Mouse (Mus musculus) left cerebral cortex, adult 2 months (tissue): Measurements from ENCODE around the gene Snx30. TPM values are rescaled to one million over a fixed set of nuclear protein-coding genes. Genes with fewer than 3 reads are reported as not detected.

Experiments used
- DNase-seq, 2 experiments: peaks; one replicate each; pipeline ENCODE4 v3.0.0; 2021 to 2022; ENCODE audit warnings: low spot score in 2 of 2, mixed read lengths in 1 of 2; ENCODE audit errors: extremely low spot score in 1 of 2
- H3K27ac ChIP-seq: fragments of 200-600 bp; 2 replicates; pipeline ENCODE4 v1.8.1; 2022
- H3K4me3 ChIP-seq: fragments of 200-600 bp; 2 replicates; pipeline ENCODE4 v1.8.1; 2022
- CTCF ChIP-seq: fragments of 200-600 bp; IDR thresholded peaks from 2 replicates; pipeline ENCODE4 v1.8.1; 2022; ENCODE audit warnings: antibody characterized with exemption, mild to moderate bottlenecking, moderate library complexity
- intact Hi-C: fragments of 180-260 bp; cut with DNase I; formaldehyde crosslinking; loops from one replicate; pipeline ENCODE4 v1.15.1; 2025
- total RNA-seq, 2 experiments: library from RNA; stranded (reverse); gene quantifications; 2 replicates each; pipeline ENCODE4 v1.2.3; 2021

Gene Snx30
- total RNA-seq, 2 experiments from 2014 or later: 33.4 to 37.2 TPM

DNA sequence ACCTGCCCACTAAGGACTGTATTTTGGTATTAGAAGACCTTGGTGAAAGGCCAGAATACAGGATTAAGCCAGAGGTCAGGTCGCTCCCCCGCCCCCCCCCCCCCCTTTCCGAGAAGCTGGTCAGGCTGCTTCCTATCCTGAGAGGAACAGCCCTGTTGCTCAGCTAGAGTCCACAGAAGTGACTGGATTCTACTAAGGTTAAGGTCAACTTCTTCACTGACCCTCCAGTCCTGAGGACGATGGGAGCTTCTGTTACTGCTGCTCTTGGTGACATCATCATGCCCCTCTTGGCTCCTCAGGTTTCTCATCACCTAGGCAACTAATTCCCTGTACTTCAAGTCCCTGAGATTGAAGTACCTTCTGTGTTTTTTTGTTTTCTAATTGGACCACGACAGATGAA, 10.4 kb downstream of the Snx30 start:
- TF ChIP-seq CTCF: no peak
- no peak for DNase-seq
- H3K4me3 ChIP-seq: no peak overlapping the region
- no peak overlapping the region for H3K27ac ChIP-seq
- intact Hi-C loops: no loop called here

DNA sequence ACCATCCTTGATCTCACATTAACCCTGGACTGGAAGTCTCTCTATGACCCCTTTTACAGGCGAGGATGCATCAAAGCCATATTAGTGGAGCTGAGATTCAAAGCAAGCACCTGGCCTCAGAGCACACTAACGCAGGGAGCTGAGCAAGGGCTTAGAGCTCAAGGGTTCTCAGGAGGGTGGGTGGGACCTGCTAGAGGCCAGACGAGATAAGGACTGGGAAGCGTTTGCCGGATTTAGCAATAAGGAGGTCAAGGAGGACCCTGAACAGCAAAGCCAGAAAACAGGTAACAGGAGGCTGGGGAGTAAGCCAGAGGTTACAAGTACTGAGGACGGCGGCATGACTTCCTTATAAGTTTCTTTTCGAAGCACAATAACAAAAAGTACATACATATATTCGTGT, 10.8 kb downstream of the Snx30 start:
- no peak overlapping the region for H3K27ac ChIP-seq
- no peak for DNase-seq
- intact Hi-C loops: no loop called here
- H3K4me3 ChIP-seq: no peak overlapping the region
- TF ChIP-seq CTCF: no peak

GRCm38 (mm10) chr4:59817790-59818189, 12.2 kb downstream of the Snx30 start:
- no peak for TF ChIP-seq CTCF
- DNase-seq: no peak
- Histone ChIP-seq H3K4me3 (no peak overlapping the region), H3K27ac (peak overlapping the region; percentile 44)
- intact Hi-C loops: no loop called here

GRCm38 (mm10) chr4:59818498-59818897, 12.9 kb downstream of the Snx30 start:
- intact Hi-C loops: no loop called here
- Histone ChIP-seq H3K27ac (peak overlapping the region; percentile 44), H3K4me3 (no peak overlapping the region)
- peak in 1 of 2 experiments; percentile 41 for DNase-seq
- no peak for TF ChIP-seq CTCF

DNA sequence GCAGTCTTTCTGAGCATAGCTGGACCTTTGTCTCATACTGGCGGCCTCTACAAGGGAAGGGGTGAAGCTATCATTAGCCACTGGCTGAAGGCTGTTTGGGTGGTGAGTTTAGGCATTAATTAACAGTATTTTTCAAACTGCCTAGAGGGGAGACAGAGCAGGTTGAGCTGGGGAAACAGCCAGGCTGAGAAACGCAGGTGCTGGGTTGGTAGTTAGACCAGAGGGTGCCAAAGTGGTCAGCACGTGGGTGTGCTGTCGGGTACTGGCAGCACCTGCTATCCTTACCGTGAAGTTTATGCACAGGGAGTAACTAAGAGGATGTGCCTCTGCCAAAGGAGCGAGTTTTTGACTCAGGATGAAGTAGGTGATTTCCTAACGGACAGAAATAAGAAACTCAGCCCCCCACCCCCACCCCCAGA, 13.4 kb downstream of the Snx30 start:
- H3K27ac ChIP-seq: peak overlapping the region; percentile 29; the same call in 1 of the 2 replicates

DNA sequence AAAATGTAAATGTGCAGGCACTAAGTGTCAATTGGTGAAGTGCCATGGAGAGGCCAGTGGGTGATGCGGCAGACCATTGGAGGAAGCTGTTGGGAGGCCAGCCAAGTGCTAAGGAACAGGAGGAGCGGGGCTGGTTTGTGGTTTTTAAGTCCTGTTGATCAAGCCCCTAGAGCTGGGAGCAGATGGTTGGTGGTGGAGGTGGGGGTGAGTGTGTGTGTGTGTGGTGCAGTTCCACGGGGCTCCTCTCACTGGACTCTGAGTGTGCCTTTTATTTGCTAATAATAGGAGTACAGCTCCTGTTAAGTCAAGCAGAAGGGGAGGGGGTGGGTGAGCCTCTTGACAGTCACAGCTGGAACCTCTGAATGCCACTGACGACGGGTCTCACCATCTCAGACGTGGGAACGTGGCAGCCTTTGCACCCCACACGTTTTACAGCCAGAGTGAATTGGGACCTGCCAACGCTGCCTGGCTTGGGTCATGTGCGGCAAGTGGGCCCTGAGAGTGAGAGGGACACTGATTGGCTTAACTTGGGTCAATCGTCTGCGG, 13.9 kb downstream of the Snx30 start:
- DNase-seq: no peak
- TF ChIP-seq CTCF: no peak
- Histone ChIP-seq H3K4me3 (no peak overlapping the region), H3K27ac (no peak overlapping the region)
- intact Hi-C loops: no loop called here

More for the DNA sequence above, 13.4 kb downstream of the Snx30 start:
- no peak for DNase-seq
- intact Hi-C loops: no loop called here
- no peak overlapping the region for H3K4me3 ChIP-seq
- TF ChIP-seq CTCF: no peak

DNA sequence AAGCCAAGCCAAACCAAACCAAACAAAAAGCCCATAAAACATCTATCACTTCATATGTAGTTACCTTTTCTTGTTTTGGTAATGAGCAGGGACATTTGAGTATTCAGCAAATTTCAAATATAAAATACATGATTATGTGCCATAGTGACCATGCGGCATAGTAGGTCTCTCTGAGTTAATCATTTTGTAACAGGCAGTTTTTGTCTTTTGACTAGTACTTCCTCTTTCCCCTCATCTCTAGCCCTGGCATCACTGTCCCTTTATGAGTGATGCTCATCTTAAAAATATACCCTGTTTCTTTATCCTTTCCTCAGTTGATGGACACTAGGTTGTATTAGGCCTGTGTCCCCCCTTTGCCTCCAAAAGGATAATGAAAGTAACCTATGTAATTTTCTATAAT, 15.9 kb downstream of the Snx30 start:
- no peak for DNase-seq
- no peak overlapping the region for H3K27ac ChIP-seq
- no peak for TF ChIP-seq CTCF
- no peak overlapping the region for H3K4me3 ChIP-seq
- intact Hi-C loops: no loop called here

- DNase-seq: no peak
- Histone ChIP-seq H3K4me3 (no peak overlapping the region), H3K27ac (no peak overlapping the region)
- no peak for TF ChIP-seq CTCF
- intact Hi-C loops: no loop called here
Measured at GRCm38 (mm10) chr4:59822119-59822518, 16.5 kb downstream of the Snx30 start.

DNA sequence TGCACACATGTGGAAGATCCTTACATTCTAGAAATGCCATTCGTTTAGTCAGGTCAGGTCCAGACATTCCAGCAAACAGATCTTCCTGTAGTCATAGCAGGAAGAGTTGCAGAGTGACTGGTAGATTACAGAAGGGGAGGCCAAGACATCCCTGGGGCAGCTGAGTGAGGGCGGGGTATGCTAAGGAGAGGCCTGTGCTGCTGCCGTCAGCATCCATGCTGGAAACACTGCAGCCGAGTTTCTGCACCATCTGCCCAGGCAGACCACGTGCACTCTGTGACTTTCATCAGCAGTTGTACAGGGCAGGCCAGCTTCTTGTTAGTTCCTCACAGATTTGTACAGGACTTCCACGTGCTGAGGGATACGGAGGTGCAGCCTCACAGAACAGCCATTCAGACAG, 17.8 kb downstream of the Snx30 start:
- intact Hi-C loops: no loop called here
- DNase-seq: peak; percentile 33 to 43

DNA sequence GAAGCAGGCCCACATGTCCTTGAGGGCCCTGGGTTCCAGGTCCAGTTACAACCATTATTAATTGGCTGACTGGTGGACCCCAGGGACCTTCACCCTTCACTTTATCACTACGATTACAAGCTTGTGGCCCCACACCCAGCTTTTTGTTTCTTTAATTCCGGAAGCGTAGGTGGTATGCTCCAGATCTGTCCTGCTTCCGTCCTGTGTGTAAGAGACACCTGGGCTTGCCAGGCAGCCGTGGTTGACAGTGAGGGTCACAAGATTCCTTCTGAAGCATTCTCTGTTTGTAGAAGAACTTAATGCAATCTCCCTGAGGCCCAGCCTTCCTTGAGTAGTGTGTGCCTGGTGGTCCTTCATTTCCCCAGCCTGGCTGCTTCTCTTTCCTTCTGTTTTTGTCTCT, 19.2 kb downstream of the Snx30 start:
- no peak for DNase-seq
- Histone ChIP-seq H3K27ac (no peak overlapping the region), H3K4me3 (no peak overlapping the region)
- TF ChIP-seq CTCF: no peak
- intact Hi-C loops: no loop called here

More for the DNA sequence above, 17.8 kb downstream of the Snx30 start:
- Histone ChIP-seq H3K4me3 (no peak overlapping the region), H3K27ac (no peak overlapping the region; the same call in 1 of the 2 replicates)
- TF ChIP-seq CTCF: no peak

DNA sequence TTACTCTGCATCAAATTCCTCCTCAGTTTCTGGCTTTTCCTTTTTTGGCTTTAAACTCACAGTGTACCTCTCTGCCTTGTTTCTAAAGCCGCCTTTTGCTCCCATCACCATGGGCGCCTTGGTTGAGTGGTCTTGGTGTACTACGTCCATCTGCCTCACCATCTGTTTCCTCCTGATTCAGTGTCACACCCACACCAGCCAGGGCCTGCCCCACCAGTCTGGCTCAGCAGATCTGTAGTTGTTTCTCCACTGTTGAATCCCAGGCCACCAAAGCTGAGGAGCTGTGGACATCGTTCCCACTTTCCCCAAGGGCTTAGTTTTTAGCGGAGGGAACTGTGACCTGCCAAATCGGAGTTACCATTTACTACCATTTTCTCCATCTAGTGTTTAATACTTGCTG, 20.0 kb downstream of the Snx30 start:
- no peak for TF ChIP-seq CTCF
- Histone ChIP-seq H3K27ac (no peak overlapping the region), H3K4me3 (no peak overlapping the region)
- intact Hi-C loops: no loop called here
- peak in 1 of 2 experiments; percentile 49 for DNase-seq

- no peak for TF ChIP-seq CTCF
- intact Hi-C loops: no loop called here
- H3K4me3 ChIP-seq: no peak overlapping the region
- DNase-seq: no peak
- no peak overlapping the region for H3K27ac ChIP-seq
Measured at GRCm38 (mm10) chr4:59826381-59826780, 20.7 kb downstream of the Snx30 start.

DNA sequence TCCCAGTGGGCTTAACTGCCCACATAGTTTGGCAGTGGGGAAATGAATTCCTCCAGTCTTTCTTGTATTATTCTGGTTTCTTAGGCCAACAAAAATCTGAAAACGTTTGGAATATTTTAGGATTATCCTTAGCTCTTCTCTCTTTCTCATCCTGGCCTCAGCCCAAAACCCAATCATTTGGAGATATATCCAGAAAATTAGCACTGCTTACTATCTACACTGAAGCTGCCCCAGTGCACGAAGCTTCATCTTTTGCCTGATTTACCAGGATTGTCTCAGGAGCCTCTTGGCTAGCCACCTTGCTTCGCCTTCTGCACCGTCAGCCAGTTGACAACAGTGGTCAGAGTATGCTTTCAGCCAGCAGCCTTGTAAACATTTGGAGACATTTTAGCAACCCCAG, 23.4 kb downstream of the Snx30 start:
- TF ChIP-seq CTCF: no peak
- intact Hi-C loops: loop anchor here (2.0 kb wide), 1 partner anchor 14 kb away; no protein-coding TSS in a partner anchor
- no peak for DNase-seq
- no peak overlapping the region for H3K4me3 ChIP-seq
- H3K27ac ChIP-seq: no peak overlapping the region

GRCm38 (mm10) chr4:59831038-59831437, 25.4 kb downstream of the Snx30 start:
- no peak for TF ChIP-seq CTCF
- no peak for DNase-seq
- intact Hi-C loops: no loop called here
- no peak overlapping the region for H3K27ac ChIP-seq
- no peak overlapping the region for H3K4me3 ChIP-seq
